Mouse (Mus musculus): ENCODE results near the gene Lsm14a.
"Not testable (repeated sequence)": the region's sequence is repeated elsewhere in the genome, so short reads cannot be mapped to it uniquely, and the experiment has no call there.

The Lsm14a gene

DNA sequence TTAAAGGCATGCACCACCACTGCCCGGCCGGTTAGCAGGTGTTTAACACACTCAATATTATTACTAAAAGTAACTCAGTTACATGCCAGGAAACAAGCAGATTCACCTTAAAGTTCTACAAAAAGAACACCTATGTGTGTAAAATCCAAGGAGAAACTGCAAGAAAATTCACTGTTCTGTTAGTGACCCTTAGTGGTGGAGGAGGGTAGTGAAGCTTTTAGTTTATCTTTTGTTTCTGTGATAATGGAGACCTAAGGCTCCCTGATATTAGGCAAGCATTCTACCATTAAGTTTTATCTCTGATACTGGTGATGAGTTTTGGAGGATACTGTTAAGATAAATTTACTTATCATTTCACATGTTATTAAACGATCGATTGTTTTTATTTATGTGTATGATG lies 37.5 kb downstream of the Lsm14a start:
- DNase-seq: no peak

DNA sequence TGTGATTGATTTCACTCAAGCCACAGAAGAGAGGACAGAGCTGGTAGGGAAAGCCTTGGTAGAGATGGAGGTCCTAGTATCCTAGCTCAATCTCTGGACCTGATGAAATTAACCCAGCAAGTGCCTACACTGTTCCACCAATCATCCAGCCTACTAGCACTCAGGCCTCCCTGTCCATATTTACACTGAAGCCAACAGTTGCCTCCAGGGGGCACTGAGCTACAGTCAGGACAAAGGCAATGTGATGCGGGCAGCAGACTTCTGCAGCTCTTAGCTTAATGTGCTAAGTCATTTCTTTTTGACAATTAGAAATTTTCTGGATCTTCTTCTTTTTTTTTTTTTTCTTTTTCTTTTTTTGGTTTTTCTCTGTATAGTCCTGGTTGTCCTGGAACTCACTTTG lies 41.1 kb downstream of the Lsm14a start:
- DNase-seq: peak; percentile 20 to 27

DNA sequence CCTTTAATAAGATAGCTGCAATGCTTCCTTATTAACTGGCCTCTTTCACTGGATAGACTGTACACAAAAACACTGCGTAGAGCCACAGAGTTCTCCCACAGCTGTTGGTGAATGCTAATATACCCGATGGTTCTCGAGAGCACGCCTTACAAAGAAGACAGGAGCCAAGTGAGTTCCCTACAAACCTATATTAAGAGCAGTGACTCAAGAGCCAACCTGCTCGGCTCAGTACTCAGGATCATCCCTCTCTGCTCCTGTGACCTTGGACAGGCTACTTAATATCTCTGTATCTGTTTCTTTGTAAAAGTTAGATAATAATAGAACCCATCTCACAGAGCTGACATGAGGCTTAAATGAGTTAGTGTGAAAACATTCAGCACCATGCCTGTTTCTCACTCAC lies 42.9 kb downstream of the Lsm14a start:
- no peak for DNase-seq

- no peak for DNase-seq
Measured at GRCm38 (mm10) chr7:34348011-34348410, 45.1 kb downstream of the Lsm14a start.

- DNase-seq: no peak
Measured at GRCm38 (mm10) chr7:34347041-34347440, 46.1 kb downstream of the Lsm14a start.

GRCm38 (mm10) chr7:34346505-34346904 lies 46.6 kb downstream of the Lsm14a start:
- DNase-seq: no peak

GRCm38 (mm10) chr7:34342040-34342793 lies 50.9 kb downstream of the Lsm14a start:
- no peak for DNase-seq

DNA sequence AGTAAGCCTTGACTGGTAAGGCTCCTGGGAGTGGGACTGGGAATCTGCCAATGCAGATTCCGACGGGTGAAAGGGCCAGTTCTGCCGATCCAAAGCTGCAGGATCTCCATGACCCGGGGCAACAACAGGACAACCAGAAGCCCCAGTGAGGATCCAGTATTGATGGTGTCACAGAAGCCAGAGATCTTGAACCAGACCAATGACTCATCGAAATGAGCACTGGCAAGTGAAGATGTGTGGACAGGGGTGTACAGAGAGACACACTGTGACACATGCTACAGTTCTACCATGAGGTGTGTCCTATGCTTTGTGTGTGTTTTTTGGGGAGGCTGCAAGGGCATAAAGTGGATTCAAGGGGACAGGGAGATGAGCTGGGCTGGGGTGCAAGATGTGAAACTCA lies 52.3 kb downstream of the Lsm14a start:
- DNase-seq: no peak

GRCm38 (mm10) chr7:34339164-34339489 lies 54.0 kb downstream of the Lsm14a start:
- DNase-seq: no peak

DNA sequence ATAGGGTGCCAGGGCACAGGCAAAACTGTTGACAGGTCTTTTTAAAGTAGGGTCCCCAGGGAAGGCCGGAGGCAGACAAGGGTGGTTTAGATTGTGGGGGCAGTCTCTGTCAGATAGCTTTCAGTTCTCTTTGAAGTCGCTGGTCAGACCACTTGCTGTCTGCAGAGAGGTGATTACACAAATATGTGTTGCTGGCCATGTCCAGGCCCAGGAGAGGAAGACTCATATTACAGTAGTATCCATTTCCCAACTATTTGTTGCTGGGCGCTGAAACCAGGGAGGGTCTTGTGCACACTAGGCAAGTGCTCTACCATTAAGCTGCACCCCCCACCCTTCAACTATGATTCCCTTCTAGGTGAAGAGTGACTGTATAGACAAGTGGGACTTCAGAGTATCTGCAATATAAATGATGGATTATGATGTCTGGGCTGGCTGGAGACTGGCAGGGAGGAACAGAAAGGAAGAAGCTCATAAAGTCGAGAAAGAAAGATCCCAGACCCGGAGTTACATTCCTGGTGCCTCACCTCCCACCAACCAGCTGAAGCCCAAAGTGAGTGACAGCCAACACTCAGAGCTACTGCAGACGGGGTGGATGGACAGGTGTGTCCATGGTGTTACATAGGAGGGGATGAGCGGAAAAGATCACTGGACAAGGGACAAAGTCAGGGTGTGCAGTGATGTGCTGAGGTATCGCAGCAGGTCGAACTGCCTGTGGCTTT lies 54.5 kb downstream of the Lsm14a start:
- no peak for DNase-seq

DNA sequence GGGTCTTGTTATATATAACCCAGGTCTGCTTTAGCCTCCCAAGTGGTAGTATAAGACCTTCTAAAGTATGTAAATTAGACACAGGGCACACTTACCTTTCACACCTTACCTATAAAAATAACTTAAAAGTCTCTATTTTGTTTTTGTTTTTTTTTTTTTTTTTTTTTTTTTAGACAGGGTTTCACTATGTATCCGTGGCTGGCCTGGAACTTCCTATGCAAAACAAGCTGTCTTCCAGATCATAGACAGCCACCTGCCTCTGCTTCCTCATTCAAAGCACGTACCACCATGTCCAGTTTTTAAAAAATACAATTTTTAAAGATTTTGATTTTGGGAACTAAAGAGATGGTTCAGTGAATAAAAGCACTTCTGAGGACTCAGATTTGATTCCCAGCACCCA lies 55.8 kb downstream of the Lsm14a start:
- no peak for DNase-seq

DNA sequence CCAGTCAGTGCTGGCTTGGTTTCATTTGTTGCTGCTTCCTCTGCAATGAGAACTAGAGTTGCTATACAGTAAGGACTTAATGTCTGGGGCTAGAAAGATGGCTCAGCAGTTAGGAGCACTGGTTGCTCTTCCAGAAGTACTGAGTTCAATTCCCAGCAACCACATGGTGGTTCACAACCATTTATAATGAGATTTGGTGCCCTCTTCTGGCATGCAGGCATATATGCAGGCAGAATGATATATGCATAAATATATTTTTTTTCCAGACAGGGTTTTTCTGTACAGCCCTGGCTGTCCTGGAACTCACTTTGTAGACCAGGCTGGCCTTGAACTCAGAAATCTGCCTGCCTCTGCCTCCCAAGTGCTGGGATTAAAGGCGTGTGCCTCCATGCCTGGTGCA lies 56.6 kb downstream of the Lsm14a start:
- not testable (repeated sequence) for DNase-seq

- DNase-seq: no peak
Measured at GRCm38 (mm10) chr7:34327493-34327892, 65.6 kb downstream of the Lsm14a start.

- DNase-seq: no peak
Measured at GRCm38 (mm10) chr7:34324857-34325256, 68.3 kb downstream of the Lsm14a start.

DNA sequence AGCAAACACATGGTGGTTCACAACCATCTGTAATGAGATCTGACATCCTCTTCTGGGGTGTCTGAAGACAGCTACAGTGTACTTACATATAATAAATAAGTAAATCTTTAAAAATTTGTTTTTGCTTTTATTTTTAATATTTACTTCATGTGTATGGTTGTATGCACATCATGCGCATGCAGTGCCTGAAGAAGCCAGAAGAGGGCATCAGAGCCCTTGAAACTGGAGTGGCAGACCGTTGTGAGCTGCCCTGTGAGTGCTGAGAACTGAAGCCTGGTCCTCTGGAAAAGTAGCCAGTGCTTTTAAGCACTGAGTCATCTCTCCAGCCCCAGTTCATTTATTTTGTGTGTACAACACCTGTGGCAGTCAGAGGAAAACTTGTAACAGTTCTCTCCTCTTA lies 69.1 kb downstream of the Lsm14a start:
- DNase-seq: no peak

DNA sequence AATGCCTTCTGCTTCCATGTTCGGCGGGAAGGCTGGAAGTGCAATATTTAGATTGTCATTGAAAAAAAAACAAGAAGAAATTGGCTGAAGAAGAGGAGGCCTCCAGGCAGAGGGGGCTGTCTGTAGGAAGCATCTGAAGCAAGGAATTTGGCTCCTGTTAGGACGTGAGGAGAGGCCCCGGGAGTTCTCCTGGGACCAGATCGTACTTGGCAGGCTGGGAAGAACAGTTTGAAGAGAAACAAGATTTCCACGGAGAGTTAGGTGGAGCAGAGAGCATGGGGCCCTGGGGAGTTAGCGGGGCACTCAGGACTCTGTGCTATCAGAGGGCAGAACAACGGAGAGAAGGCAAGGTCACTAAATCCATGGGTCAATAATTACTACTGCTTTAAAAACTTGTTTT lies 69.8 kb downstream of the Lsm14a start:
- DNase-seq: no peak

DNA sequence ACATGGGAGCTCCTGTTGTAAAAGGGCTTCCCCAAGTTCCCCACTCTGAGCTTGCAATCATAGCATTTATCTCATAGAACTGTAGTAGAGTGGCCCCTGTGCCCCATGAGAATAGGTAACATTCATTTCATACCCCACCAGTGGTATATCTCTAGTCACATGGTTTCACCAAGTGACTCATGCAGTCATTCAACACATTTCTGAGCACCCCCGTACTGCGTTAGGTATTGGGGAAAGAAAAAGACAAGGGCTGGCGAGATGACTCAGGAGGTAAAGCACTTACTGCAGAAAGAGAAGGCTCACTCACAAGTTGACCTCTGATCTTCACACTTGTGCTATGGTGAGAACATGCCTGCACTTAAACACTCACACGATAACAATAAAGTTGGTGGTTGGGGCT lies 71.2 kb downstream of the Lsm14a start:
- no peak for DNase-seq

DNA sequence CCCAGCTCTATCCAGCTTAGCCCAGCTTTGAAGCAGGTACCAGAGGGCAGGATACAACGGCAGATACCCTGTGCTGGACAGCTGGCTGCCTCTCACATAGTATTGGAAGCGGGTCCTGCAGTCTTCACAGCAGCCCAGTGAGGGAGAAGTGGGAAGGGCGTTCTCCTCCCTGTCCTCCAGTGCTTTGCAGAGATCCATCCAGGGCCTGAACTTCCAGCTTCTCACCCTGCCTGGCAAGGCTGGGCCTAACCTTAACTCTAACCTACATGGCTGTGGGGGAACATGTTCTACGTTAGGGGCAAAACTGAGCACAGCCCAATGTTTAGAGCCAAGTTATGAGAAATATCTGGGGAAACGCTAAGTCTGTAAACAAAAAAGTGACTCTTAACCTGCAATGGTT lies 72.0 kb downstream of the Lsm14a start:
- DNase-seq: no peak

DNA sequence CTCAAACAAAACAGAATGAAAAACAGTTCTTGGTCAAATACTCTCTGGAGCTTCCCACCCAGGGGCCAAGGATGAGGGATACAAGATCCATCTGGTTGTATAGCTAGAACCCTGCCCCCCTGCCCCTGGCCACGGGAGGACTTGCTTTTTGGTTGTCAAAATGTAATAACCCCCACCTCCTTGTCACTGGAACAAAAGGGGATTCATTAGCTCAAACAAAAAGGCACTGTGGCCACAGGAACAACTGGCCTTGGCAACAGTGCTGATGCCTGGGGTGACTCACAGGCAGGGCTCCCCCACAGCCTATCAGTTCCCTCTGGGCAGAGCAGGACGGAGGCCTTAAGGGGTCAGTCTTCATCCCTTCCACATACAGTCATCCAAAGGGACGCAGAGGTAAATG lies 73.2 kb downstream of the Lsm14a start:
- DNase-seq: no peak

- DNase-seq: no peak
Measured at GRCm38 (mm10) chr7:34319123-34319522, 74.0 kb downstream of the Lsm14a start.

DNA sequence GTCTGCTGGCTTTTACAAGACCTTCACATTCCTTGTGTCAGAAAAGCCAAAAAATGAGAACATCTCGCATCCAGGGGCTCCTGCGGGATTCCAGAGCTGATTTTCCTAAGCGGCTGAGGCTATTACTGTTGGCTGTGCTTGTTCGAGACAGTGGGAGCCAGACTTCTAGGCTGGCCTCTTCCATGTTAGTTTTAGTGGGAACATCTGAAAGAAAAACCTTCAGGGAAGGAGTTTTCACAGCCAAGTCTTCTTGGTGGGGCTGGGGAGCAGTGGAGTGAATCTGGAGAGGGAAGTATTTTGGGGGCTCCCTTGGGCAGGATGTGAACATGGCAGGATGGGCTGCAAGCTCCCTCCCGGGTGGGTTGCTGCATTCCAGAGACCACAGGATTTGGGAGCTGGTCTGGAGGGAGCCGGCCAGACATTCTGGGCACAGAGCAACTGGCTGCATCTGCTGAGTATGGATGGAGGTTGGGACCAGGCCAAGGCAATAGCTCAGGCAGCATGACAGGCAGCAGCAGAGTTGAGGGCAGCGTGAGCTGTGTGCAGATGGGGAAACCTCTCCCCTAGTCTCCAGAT lies 75.1 kb downstream of the Lsm14a start:
- no peak for DNase-seq

- DNase-seq: peak; percentile 86 to 88
Measured at GRCm38 (mm10) chr7:34313443-34313875, 79.7 kb downstream of the Lsm14a start, which contains the start of gene 4931406P16Rik. TSS of gene 4931406P16Rik (minus strand) at chr7:34313551.

DNA sequence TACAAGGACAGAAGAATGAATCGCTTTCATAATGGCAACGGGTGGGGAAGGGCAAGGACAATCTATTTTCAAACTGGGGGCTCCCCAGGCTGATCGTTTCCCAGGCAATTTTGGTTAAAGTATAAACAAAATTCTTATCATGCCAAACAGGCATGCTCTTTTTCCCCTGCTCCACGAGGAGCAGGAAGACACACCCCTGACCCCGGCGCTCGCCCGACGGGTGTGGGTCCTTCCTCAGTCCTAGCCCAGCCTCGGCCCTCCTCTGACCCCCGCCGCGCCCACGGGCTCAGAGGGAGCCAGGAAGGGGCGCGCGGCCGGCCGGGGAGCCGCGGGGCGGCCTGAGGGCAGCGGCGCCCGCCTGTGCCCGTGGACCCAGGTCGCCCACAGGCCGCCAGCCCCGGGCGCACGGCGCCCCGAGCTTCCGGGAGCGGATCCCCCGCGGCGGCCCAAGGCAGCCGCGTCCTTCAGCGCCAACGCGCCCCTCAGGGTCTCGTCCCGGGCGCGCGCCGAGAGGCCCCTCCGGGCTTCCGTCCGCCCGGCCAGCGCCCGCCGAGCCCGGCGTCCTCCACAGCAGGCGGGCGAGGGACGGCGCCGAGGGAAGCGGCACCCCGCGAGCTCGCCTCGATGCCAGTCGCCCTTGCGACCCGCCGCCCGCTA lies 80.2 kb downstream of the Lsm14a start:
- DNase-seq: no peak

All from thymus, postnatal 36 days (tissue).